Mouse (Mus musculus) ES-Bruce4 (cell line): ENCODE measurements around the gene Mbl1. TPM values are rescaled to one million over a fixed set of nuclear protein-coding genes. Genes with fewer than 3 reads are reported as not detected.

Source experiments
- H3K27ac ChIP-seq: 2 replicates; pipeline ENCODE4 v1.5.1; 2012; ENCODE audit warnings: low read length, inconsistent platforms; ENCODE audit not compliant: insufficient read depth
- H3K27me3 ChIP-seq: 2 replicates; pipeline ENCODE4 v1.6.1; 2012; ENCODE audit warnings: mild to moderate bottlenecking, low read length, inconsistent platforms; ENCODE audit not compliant: control insufficient read depth, poor library complexity, insufficient read depth, severe bottlenecking
- H3K36me3 ChIP-seq: 2 replicates; pipeline ENCODE4 v1.6.1; 2012; ENCODE audit warnings: inconsistent platforms, mild to moderate bottlenecking, low read length, moderate library complexity; ENCODE audit not compliant: control insufficient read depth, poor library complexity, insufficient read depth, severe bottlenecking
- H3K4me1 ChIP-seq: one replicate; pipeline ENCODE4 v1.8.1; 2011; ENCODE audit warnings: low read length; ENCODE audit not compliant: control insufficient read depth, insufficient read depth
- H3K4me3 ChIP-seq: 2 replicates; pipeline ENCODE4 v1.5.1; 2011; ENCODE audit warnings: low read depth, mild to moderate bottlenecking, low read length
- H3K9ac ChIP-seq: 2 replicates; pipeline ENCODE4 v1.6.1; 2012; ENCODE audit warnings: low read depth, mild to moderate bottlenecking, inconsistent platforms; ENCODE audit not compliant: poor library complexity, severe bottlenecking
- H3K9me3 ChIP-seq: replicated peaks from 2 replicates; pipeline ENCODE4 v1.6.1; 2012; ENCODE audit warnings: mild to moderate bottlenecking, low read length, inconsistent platforms; ENCODE audit not compliant: control insufficient read depth, poor library complexity, insufficient read depth, severe bottlenecking
- CTCF ChIP-seq: IDR thresholded peaks from one replicate; pipeline ENCODE4 v1.8.1; 2011; ENCODE audit warnings: low read depth, low read length
- EP300 ChIP-seq: IDR thresholded peaks from 2 replicates; pipeline ENCODE4 v1.6.1; 2011; ENCODE audit warnings: low read depth, low read length; ENCODE audit not compliant: insufficient read depth
- POLR2A ChIP-seq: IDR thresholded peaks from one replicate; pipeline ENCODE4 v1.8.1; 2011; ENCODE audit warnings: low read length; ENCODE audit not compliant: insufficient read depth
- polyA plus RNA-seq: library from polyadenylated mRNA; stranded (reverse); fragments of >200 nt; gene quantifications from 2 replicates; pipeline ENCODE4 v1.2.4, GENCODE M21; 2011; ENCODE audit warnings: low read depth; ENCODE audit not compliant: missing spikeins, insufficient read depth, insufficient read length

Mbl1 gene
- polyA plus RNA-seq, 1 experiment: not detected

DNA sequence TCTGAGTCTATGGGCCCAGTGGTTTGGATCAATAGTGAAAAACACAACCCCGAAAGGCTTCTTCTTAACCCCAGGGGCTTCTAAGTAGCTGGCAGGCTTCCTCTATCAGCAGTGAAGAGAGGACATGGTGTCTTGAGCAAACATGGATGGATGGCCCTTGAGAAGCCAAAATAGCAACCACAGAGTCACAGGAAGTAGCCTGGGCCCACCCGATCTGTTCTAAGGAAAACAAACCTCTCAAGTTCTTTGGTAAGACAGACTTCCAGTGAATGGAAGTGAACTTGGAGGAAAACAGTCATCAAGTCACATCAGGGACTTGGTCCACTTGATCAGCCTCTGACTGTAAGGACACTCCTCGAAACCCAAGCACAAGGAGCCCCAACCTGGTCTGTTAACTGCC is 4.3 kb upstream of the Mbl1 start:
- Histone ChIP-seq H3K27ac (no peak overlapping the region), H3K36me3 (no peaks in the 10 kb centered on the region), H3K4me1 (no peaks in the 10 kb centered on the region), H3K4me3 (no peak overlapping the region), H3K9me3 (no peaks in the 10 kb centered on the region), H3K9ac (no peak overlapping the region), H3K27me3 (no peaks in the 10 kb centered on the region)
- TF ChIP-seq CTCF: no peak
- no peak for TF ChIP-seq EP300
- TF ChIP-seq POLR2A: no peak

- Histone ChIP-seq H3K4me1 (no peaks in the 10 kb centered on the region), H3K4me3 (no peak overlapping the region), H3K9me3 (no peaks in the 10 kb centered on the region), H3K27ac (no peak overlapping the region), H3K27me3 (no peaks in the 10 kb centered on the region), H3K36me3 (no peaks in the 10 kb centered on the region), H3K9ac (no peak overlapping the region)
- TF ChIP-seq EP300: no peak
- TF ChIP-seq POLR2A: no peak
- no peak for TF ChIP-seq CTCF
Measured at GRCm38 (mm10) chr14:41147356-41147755, 3.9 kb upstream of the Mbl1 start.

- TF ChIP-seq EP300: no peak
- TF ChIP-seq CTCF: no peak
- TF ChIP-seq POLR2A: no peak
- H3K27me3 ChIP-seq: no peaks in the 10 kb centered on the region
- H3K4me3 ChIP-seq: no peak overlapping the region
- no peaks in the 10 kb centered on the region for H3K36me3 ChIP-seq
- H3K27ac ChIP-seq: no peak overlapping the region
- no peaks in the 10 kb centered on the region for H3K4me1 ChIP-seq
- H3K9me3 ChIP-seq: no peaks in the 10 kb centered on the region
- H3K9ac ChIP-seq: no peak overlapping the region
Measured at GRCm38 (mm10) chr14:41160076-41160475, 8.8 kb downstream of the Mbl1 start.

GRCm38 (mm10) chr14:41160743-41161142 is 9.5 kb downstream of the Mbl1 start:
- Histone ChIP-seq H3K4me1 (no peaks in the 10 kb centered on the region), H3K9me3 (no peaks in the 10 kb centered on the region), H3K27me3 (no peaks in the 10 kb centered on the region), H3K36me3 (no peaks in the 10 kb centered on the region), H3K27ac (no peak overlapping the region), H3K4me3 (no peak overlapping the region), H3K9ac (no peak overlapping the region)
- no peak for TF ChIP-seq CTCF

DNA sequence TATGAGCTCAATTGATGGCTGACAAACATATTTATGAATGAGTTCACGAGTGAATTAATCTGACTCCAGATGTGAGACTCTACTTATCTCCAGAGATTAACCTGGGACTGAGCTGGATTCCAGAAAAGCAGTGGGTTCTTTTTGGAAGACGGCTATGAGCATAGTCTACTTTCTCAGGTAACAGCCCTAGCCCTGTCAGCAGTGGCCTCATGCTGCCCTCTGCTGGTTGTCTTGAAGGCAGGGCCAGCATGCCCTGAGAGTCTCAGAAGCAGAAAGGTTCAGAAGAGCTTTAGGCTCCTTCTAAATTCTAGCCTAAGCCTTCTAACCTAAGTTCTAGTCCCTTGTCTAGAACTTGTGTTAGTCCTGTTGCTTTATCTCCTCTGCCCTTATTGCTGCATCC is 11.4 kb downstream of the Mbl1 start:
- Histone ChIP-seq H3K4me3 (no peak overlapping the region), H3K9me3 (no peaks in the 10 kb centered on the region), H3K4me1 (no peaks in the 10 kb centered on the region), H3K27me3 (no peaks in the 10 kb centered on the region), H3K27ac (no peak overlapping the region), H3K36me3 (no peaks in the 10 kb centered on the region), H3K9ac (no peak overlapping the region)
- no peak for TF ChIP-seq EP300
- peak; percentile 79 for TF ChIP-seq CTCF

GRCm38 (mm10) chr14:41167278-41167677 is 16.0 kb downstream of the Mbl1 start:
- Histone ChIP-seq H3K9ac (no peak overlapping the region), H3K4me3 (no peak overlapping the region), H3K27me3 (no peaks in the 10 kb centered on the region), H3K9me3 (no peaks in the 10 kb centered on the region), H3K4me1 (no peaks in the 10 kb centered on the region), H3K36me3 (no peaks in the 10 kb centered on the region), H3K27ac (no peak overlapping the region)
- TF ChIP-seq CTCF (no peak), EP300 (no peak), POLR2A (no peak)

- Histone ChIP-seq H3K4me3 (no peak overlapping the region), H3K9ac (no peak overlapping the region), H3K4me1 (no peaks in the 10 kb centered on the region), H3K9me3 (no peaks in the 10 kb centered on the region), H3K36me3 (no peaks in the 10 kb centered on the region), H3K27me3 (no peaks in the 10 kb centered on the region), H3K27ac (no peak overlapping the region)
- no peak for TF ChIP-seq EP300
- TF ChIP-seq CTCF: no peak
- no peak for TF ChIP-seq POLR2A
Measured at GRCm38 (mm10) chr14:41168567-41168966, 17.3 kb downstream of the Mbl1 start.
